Mouse (Mus musculus) monocyte, adult 2 months (primary cell): Measurements from ENCODE around the gene Olfr1198.

ENCODE experiments used
- DNase-seq, 2 experiments: peaks; one replicate each; pipeline ENCODE4 v3.0.0; 2022; ENCODE audit warnings: low spot score in 2 of 2, low read depth in 1 of 2

Gene Olfr1198

GRCm38 (mm10) chr2:88751270-88751669 lies at the start of gene Olfr1198:
Gene Olfr1198, minus strand, starts transcription at chr2:88751370.
- no peak for DNase-seq

DNA sequence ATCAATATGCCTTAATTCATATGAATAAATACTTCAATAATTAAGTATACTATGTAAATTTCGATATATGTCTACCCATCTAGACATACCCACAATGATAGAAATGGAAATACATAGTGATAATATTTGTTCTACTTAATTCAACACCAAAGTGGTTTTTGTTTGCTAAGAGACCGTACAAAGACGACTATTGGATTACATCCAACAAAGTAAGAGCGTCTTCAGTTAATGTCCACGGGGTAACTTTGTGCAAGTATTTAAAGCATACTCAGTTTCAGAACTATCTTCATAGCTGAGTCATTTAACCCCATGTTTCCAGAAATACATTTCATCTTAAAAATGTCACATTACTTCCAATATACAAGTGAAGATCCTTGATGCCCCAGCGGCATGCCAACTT lies 41.6 kb upstream of the Olfr1198 start, which contains the start of gene Olfr1201:
Olfr1201 (plus strand) TSS at position 301 of the 400 bp plus-strand sequence.
- DNase-seq: no peak

DNA sequence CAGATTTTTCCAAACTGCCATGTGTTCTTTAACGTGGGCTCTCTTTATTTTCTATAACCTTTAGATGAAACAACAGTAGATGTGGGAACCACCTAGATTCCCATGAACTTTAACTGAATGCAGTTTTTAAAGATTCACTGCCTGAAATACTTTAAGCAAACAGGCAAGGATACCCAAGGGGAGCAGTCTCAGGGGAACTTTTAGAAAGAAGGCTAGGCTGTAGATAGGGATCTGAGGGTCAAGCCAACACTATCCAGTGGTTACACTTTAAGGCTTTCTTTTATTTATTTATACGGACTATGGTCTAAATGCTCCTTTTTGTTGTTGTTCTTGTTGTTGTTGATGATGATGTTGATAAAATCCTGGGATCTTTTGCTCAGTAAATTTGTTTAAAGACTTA lies 19.2 kb upstream of the Olfr1198 start, which contains the start of gene Olfr1200:
Olfr1200 (minus strand) TSS at position 101 of the 400 bp plus-strand sequence.
- no peak for DNase-seq

GRCm38 (mm10) chr2:88760369-88760768 lies 9.2 kb upstream of the Olfr1198 start, which contains the start of gene Olfr1199:
Gene Olfr1199, minus strand, starts transcription at chr2:88760469.
- DNase-seq: no peak

DNA sequence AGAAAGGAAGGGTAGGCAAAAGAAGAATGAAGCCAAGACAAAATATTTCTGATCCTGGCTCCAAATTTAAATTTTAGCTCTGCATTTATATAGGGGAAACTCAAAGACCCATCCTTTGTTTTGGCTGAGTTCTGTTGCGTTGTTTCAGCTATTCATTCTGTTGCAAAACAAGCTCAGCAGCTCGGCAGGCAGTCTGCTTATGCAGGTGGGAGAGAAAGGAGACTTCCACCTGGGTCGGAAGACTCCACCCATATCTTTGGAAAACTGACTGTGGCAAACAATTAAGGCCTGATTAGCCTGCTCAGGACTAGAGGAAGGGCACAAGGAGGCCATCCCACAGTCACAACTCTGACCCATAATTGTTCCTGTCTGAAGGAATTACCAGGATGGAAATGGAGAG lies 7.8 kb downstream of the Olfr1198 start:
- DNase-seq: no peak

DNA sequence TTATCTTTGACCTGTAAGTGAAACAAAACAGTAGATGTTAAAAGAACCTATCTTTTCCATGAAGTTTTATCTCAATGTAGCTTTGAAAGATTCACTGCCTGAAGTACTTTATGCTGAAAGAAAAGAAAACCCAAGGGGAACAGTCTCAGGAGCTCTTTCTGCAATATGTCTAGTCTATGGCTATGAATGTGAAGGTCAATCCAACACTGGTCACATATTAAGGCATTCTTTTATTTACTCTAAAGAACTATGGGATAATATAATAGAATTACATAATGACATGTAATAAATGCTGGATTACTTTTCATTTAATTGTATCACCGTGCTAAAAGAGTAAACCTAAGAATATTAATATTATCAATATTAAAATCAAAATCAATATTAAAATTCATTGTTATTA lies 18.9 kb downstream of the Olfr1198 start, which contains the start of gene Olfr1197:
Olfr1197 (minus strand) TSS at position 101 of the 400 bp plus-strand sequence.
- DNase-seq: no peak

DNA sequence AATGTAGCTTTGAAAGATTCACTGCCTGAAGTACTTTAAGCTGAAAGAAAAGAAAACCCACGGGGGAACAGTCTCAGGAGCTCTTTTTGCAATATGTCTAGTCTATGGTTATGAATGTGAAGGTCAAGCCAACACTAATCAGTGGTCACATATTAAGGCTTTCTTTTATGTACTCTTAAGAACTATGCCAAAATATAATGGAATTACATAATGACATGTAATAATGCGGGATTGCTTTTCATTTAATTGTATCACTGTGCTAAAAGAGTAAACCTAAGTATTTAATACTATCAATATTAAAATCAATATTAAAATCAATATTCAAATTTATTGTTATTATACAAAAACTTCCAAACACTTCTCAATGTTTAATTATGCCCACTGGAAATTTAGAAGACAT lies 46.7 kb downstream of the Olfr1198 start, which contains the start of gene Olfr1196:
Olfr1196 (minus strand) TSS at position 101 of the 400 bp plus-strand sequence.
- DNase-seq: no peak
